Mouse (Mus musculus) liver, embryonic 14.5 days (tissue): ENCODE results near the gene Ppp1r14b. TPM values are rescaled to one million over a fixed set of nuclear protein-coding genes. Genes with fewer than 3 reads are reported as not detected.

Experiments
- ATAC-seq: fragments of 200-750 bp; cut with Nextera tagmentation; 2 replicates; pipeline ENCODE4 v1.8.0; 2017; ENCODE audit warnings: moderate number of reproducible peaks, mild to moderate bottlenecking, moderate library complexity; ENCODE audit not compliant: insufficient read depth
- DNase-seq, 3 experiments: peaks; one replicate each; pipeline ENCODE4 v3.0.0-alpha.2; 2012 to 2013; ENCODE audit warnings: low read depth in 3 of 3, low spot score in 3 of 3
- H3K27ac ChIP-seq: fragments of 300-500 bp; sonication (generic); 2 replicates; pipeline ENCODE4 v1.5.1; 2014; ENCODE audit warnings: moderate library complexity, mild to moderate bottlenecking, control low read depth, inconsistent platforms
- H3K27me3 ChIP-seq: fragments of 300-500 bp; sonication (generic); 2 replicates; pipeline ENCODE4 v1.6.1; 2014; ENCODE audit warnings: mild to moderate bottlenecking, low read length, moderate library complexity; ENCODE audit not compliant: control insufficient read depth, insufficient read depth
- H3K36me3 ChIP-seq: fragments of 300-500 bp; sonication (generic); replicated peaks from 2 replicates; pipeline ENCODE4 v1.6.1; 2014; ENCODE audit warnings: low read depth; ENCODE audit not compliant: control insufficient read depth, insufficient read depth
- H3K4me1 ChIP-seq, 2 experiments: fragments of 200-500 bp in 1 of 2; fragments of 300-500 bp in 1 of 2; sonication (generic) in 1 of 2; replicated peaks; 2 replicates each; pipeline ENCODE4 v1.6.1; 2012 to 2014; ENCODE audit warnings: antibody characterized with exemption in 1 of 2, inconsistent platforms in 1 of 2, low read length in 1 of 2; ENCODE audit not compliant: control insufficient read depth in 2 of 2, insufficient read depth in 2 of 2
- H3K4me2 ChIP-seq: fragments of 300-500 bp; sonication (generic); 2 replicates; pipeline ENCODE4 v1.6.1; 2014; ENCODE audit warnings: low read depth, mild to moderate bottlenecking, control low read depth, moderate library complexity
- H3K4me3 ChIP-seq, 2 experiments: fragments of 200-500 bp in 1 of 2; fragments of 300-500 bp in 1 of 2; sonication (generic) in 1 of 2; 2 replicates each; pipeline ENCODE4 v1.5.1; 2012 to 2014; ENCODE audit warnings: low read depth in 2 of 2, low read length in 2 of 2, mild to moderate bottlenecking in 2 of 2, control low read depth in 1 of 2, inconsistent platforms in 1 of 2, moderate library complexity in 1 of 2; ENCODE audit not compliant: insufficient read depth in 1 of 2
- H3K9ac ChIP-seq: fragments of 300-500 bp; sonication (generic); replicated peaks from 2 replicates; pipeline ENCODE4 v1.6.1; 2014; ENCODE audit warnings: mild to moderate bottlenecking, control low read depth, moderate library complexity
- H3K9me3 ChIP-seq: fragments of 300-500 bp; sonication (generic); 2 replicates; pipeline ENCODE4 v1.6.1; 2016; ENCODE audit warnings: low read length, mixed read lengths; ENCODE audit not compliant: control insufficient read depth
- CTCF ChIP-seq: IDR thresholded peaks from 2 replicates; pipeline ENCODE4 v1.5.1; 2016; ENCODE audit warnings: antibody characterized with exemption, low read depth, control low read depth
- EP300 ChIP-seq: IDR thresholded peaks from 2 replicates; pipeline ENCODE4 v1.6.1; 2016; ENCODE audit warnings: antibody characterized with exemption, low read depth
- WGBS: fragments of 180-500 bp; shearing (Covaris S2); extraction: QIAGEN DNeasy Blood & Tissue Kit; methylation state at CpG from one replicate; pipeline ENCODE4 v1.1.7; 2014; ENCODE audit not compliant: insufficient replicate concordance; 5-methylcytosine and 5-hydroxymethylcytosine counted together
- polyA plus RNA-seq, 2 experiments: library from polyadenylated mRNA; depleted of rRNA in 1 of 2; stranded (reverse) in 1 of 2; unstranded in 1 of 2; fragments of >200 nt; fragmentation: Nextera tagmentation in 1 of 2; extraction: Ambion mirVana in 1 of 2; gene quantifications; 2 replicates each; pipeline versions ENCODE4 v1.2.1 to v1.2.3; 2012 to 2014

The Ppp1r14b gene
- polyA plus RNA-seq, 2 experiments: 69.6 to 74.0 TPM

GRCm38 (mm10) chr19:6928080-6928479, 46.7 kb upstream of the Ppp1r14b start:
- H3K27me3 ChIP-seq: peaks cover 89% of the 10 kb centered on the region
- no peaks in the 10 kb centered on the region for H3K36me3 ChIP-seq
- H3K4me2 ChIP-seq: no peak overlapping the region
- no peaks in the 10 kb centered on the region for H3K9me3 ChIP-seq
- 21% methylated on average over 9 of the region's 9 CpGs for WGBS
- DNase-seq: no peak
- peaks cover 0 to 4% of the 10 kb centered on the region in 2 experiments; a peak in 2 of 4 replicates for H3K4me1 ChIP-seq
- TF ChIP-seq CTCF (no peak), EP300 (no peak)
- H3K27ac ChIP-seq: no peak overlapping the region
- no peak overlapping the region for H3K4me3 ChIP-seq
- ATAC-seq: no peak
- no peak overlapping the region for H3K9ac ChIP-seq

- Histone ChIP-seq H3K9ac (no peak overlapping the region), H3K27ac (no peak overlapping the region), H3K4me2 (no peak overlapping the region), H3K4me3 (no peak overlapping the region), H3K27me3 (peaks cover 94% of the 10 kb centered on the region), H3K36me3 (no peaks in the 10 kb centered on the region), H3K4me1 (no peaks in the 10 kb centered on the region), H3K9me3 (no peaks in the 10 kb centered on the region)
- ATAC-seq (no peak), DNase-seq (no peak)
- WGBS: 0% methylated on average over 1 of the region's 2 CpGs
- TF ChIP-seq CTCF (no peak), EP300 (no peak)
Observed at GRCm38 (mm10) chr19:6931002-6931401, 43.8 kb upstream of the Ppp1r14b start.

GRCm38 (mm10) chr19:6932018-6932417, 42.8 kb upstream of the Ppp1r14b start:
- Histone ChIP-seq H3K9me3 (no peaks in the 10 kb centered on the region), H3K4me2 (no peak overlapping the region), H3K27ac (no peak overlapping the region), H3K4me1 (no peaks in the 10 kb centered on the region), H3K4me3 (no peak overlapping the region), H3K27me3 (peaks cover 84% of the 10 kb centered on the region), H3K36me3 (no peaks in the 10 kb centered on the region), H3K9ac (no peak overlapping the region)
- no peak for DNase-seq
- no peak for TF ChIP-seq EP300
- no peak for ATAC-seq
- 48% methylated on average over 1 of the region's 1 CpGs for WGBS

DNA sequence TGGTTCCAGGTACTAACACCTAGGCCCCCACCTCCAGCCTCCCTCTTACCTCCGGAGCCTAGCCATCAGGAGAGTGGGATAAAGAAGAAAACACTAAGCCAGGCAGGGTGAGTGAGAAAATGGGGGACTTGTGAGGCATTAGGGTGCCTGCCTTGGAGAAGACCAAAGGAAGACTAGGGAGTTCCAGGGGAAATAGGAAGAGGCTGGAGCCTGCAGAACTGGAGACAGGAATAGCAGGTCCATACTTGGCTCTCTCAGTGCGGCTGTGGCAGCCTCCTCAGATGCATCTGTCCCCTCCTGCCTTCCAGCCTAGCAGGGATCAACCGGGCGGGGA, 41.7 kb upstream of the Ppp1r14b start:
- Histone ChIP-seq H3K9ac (no peak overlapping the region), H3K36me3 (no peaks in the 10 kb centered on the region), H3K9me3 (no peaks in the 10 kb centered on the region), H3K4me3 (no peak overlapping the region), H3K4me2 (no peak overlapping the region), H3K4me1 (no peaks in the 10 kb centered on the region), H3K27ac (no peak overlapping the region), H3K27me3 (peaks cover 74% of the 10 kb centered on the region)
- no peak for ATAC-seq
- TF ChIP-seq EP300: no peak
- no peak for TF ChIP-seq CTCF
- 29% methylated on average over 4 of the region's 4 CpGs for WGBS
- no peak for DNase-seq

- Histone ChIP-seq H3K4me2 (peak overlapping the region; percentile 18), H3K36me3 (no peaks in the 10 kb centered on the region), H3K27me3 (peaks cover 68% of the 10 kb centered on the region), H3K4me3 (0 out of 4 replicates have a peak overlapping the region, but pooled peaks of 1 of the 2 experiments have one; percentile 12), H3K27ac (no peak overlapping the region), H3K9ac (no peak overlapping the region), H3K4me1 (no peaks in the 10 kb centered on the region), H3K9me3 (no peaks in the 10 kb centered on the region)
- no peak for TF ChIP-seq CTCF
- no peak for TF ChIP-seq EP300
- 8% methylated on average over 58 of the region's 58 CpGs for WGBS
- DNase-seq (no peak), ATAC-seq (no peak)
Observed at GRCm38 (mm10) chr19:6933436-6934194, 41.2 kb upstream of the Ppp1r14b start.
